Mouse (Mus musculus) lung, postnatal 14 days (tissue): ENCODE results near the gene Piezo1.

Experiments used
- DNase-seq: peaks from one replicate; pipeline ENCODE4 v3.0.0; 2021

Piezo1 gene

GRCm38 (mm10) chr8:122544138-122544537, 7.0 kb downstream of the Piezo1 start:
- DNase-seq: no peak

- DNase-seq: no peak
Observed at GRCm38 (mm10) chr8:122538310-122539076, 12.6 kb downstream of the Piezo1 start.

- no peak for DNase-seq
Observed at GRCm38 (mm10) chr8:122537812-122538211, 13.3 kb downstream of the Piezo1 start.

DNA sequence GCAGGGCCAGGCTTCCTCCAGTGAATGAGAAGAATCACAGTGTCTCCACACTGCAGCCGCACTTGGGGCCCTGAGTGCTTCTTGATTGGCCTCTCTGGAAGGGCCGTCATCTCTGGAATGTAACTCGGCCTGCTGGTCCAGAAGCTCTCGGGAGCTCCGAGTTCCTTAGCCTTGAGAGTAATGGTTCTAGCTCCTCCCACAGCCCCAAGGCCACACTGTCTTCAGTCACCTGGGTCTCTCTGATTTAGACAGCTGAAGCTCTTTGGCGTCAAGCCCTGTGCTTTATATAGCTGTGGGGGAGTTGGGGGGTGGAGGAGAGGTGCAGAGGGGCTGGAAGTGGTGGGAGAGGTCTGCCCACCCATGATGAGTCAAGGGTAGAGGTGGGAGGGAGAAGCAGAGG, 14.1 kb downstream of the Piezo1 start:
- peak; percentile 78 for DNase-seq

DNA sequence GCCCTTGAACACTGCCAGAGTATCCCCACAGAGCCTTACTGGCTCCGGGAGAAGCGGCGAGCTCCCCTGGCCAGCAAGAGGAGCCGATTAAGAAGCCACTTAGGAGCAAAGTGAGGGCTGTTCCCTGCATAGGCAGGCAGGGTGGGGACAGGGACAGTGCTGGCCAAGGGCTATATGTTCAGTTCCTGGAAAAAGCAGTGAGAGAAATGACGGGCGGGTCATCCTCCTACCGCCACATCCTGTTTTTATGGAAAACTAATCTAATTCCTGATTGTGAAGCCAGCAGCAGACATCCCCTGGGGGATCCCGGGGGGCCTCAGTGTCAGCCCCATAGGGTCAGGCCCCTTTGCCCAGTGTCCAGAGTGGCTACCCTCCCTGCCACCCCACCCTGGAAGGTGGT, 19.8 kb downstream of the Piezo1 start:
- DNase-seq: no peak

DNA sequence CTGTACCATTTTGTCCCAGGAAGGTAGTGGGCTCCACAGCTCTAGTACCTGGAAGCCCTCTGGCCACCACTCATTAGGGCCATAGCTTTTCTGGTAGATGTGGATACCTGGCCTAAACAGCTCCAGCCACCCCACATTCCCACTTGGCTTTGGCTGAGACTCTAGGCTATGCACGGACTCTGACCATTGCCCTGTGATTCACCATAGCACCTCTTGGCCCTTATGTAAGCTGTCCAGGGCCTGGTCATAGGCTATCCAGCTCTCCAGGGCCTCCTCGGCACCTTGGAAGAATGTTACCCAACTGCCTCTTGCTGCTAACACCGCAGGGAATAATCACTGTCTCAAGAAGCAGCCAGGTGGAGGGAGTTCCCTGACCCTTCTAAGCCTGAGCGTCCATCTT, 22.0 kb downstream of the Piezo1 start:
- DNase-seq: no peak

DNA sequence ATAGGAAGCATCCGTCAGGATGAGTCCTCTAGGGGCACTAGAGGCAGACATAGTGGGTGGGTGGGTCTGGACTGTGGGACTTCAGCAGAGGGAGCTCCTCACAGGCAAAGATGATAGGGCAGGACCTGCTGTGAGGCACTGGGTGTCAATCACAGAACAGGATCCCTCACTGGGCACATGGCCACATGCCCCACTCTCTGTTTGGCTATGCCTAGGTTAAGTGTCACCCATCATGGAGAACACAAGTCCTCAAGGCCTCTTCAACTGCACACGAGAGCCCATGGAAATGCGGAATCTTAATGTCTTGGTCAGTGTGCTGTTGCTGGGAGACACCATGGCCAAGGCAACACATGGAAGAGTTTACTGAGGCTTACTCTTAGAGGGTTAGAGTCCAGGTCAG, 23.2 kb downstream of the Piezo1 start:
- DNase-seq: no peak

DNA sequence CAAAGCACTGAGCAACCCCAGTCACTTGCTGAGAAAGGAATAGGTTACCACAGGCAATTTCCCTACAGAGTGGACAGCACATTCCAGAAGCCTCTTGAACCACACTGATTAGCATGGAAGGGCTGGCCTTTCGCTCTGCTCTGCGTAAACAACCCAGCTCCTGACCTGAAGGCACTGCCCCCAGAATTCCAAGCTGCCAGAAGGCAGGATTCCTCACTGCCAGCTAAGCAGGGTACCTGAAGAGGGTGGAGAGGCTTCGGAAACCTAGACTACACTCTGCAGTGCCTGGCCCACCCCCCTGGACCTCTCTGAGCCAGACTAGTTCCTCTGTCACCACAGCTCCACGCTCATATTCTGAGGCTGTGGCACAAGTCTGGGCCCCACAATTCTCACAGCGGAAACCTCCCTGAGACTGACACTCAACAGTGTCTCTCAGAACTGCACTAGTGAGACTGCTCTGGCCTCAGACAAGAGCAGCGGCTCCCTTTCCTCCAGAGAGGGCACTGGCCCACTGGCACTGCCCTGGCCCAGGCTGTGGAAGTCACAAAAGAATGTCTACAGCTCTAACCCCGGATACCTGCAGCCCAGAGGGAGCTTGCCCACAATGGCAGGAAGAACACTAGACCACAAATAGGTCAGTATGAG, 24.5 kb downstream of the Piezo1 start:
- peak; percentile 56 for DNase-seq

GRCm38 (mm10) chr8:122526084-122526483, 25.0 kb downstream of the Piezo1 start:
- no peak for DNase-seq

DNA sequence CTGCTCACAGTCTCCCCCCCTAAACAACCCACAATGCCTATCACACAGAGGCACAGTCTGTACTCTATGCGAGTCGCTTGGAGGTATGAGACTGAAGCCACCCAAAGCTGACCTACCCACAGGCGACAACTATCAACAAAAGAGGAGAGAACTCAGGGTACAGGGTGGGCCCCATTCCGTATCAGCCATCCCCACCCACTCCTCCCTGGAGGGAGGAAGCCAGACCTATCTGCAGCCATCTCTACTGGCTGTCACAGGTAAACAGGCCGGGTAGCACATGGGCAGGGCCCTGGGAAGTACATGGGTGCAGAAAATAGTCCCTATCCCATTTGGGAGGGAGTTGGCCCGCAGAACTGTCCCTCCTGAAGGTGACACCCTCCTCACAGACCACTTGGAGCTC, 26.1 kb downstream of the Piezo1 start:
- DNase-seq: no peak

DNA sequence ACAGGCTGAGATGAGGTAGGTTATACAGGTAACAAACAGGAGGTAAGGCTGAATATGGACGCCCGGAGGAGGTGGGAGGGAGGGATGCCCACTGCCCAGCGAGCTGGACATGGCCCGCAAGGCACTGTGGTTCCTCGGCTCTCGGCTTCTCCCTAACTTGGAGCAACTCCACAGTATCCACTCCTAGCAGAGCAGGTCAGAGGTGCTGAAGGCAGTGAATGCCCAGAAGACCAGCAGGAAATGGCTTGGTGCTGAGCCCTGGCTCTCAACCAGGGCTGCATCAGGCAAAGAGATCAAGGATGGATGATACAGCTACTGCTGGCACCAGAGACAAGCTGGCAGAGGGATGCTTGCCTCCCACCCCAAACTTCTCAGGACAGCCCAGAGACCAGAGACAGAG, 26.6 kb downstream of the Piezo1 start:
- DNase-seq: no peak

- no peak for DNase-seq
Observed at GRCm38 (mm10) chr8:122523652-122524360, 27.3 kb downstream of the Piezo1 start.

DNA sequence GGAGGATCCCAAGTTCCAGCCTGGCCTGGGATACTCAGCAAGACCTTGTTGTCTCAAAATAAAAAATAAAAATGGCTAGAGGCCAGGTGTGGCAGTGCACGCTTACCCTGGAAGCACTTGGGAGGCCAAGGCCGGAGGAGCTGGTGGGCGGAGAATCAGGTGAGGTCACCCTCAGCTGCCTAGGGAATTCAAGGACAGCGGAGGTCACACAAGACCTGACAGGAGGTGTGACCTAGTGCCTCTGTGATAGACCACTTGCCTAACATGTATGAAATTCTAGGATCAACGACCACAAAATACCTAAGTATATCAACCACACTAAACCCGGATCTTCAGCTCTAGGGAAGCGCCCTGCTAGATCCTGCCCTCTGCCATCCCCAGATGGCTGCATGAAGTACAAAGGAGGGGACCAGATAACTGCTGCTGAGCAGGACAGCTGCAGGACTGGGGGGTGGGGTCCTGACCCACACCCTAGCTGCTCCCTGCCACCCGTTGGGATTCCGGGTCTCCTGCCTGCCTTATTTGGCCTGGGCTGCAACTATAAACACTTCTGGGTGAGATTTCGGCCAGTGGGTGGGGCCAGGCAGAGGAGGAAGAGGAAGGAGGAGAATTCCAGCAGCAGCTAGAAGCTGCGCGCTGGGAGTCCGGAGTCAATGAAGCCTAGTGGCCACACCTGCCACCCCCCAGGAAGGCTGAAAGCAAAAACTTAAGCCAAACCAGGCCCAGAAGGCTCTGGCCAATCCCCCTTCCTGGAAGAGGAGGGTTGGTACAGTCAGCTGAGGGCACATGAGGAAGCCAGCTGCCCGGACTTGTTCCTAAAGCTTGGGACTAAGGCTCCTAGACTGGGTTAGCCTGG, 28.1 kb downstream of the Piezo1 start:
- DNase-seq: peak; percentile 75

DNA sequence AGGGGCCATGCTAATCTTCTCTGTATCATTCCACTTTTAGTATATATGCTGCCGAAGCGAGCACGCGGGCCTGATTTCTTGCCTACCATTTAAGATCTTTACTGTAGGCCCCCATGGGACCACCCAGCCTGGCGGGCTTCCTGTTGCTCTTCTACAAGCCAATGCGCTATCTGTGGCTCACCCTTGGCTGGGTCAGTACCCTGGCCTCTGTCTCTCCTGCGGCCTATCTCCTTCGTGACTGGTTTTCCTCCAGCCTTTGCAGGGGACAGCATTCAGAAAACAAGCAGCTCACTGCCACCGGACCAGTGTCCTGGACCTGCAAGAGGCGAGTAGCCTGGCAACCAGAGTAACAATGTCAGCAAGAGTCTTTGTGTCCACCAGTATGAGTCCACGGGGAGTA, 30.5 kb downstream of the Piezo1 start:
- DNase-seq: no peak

DNA sequence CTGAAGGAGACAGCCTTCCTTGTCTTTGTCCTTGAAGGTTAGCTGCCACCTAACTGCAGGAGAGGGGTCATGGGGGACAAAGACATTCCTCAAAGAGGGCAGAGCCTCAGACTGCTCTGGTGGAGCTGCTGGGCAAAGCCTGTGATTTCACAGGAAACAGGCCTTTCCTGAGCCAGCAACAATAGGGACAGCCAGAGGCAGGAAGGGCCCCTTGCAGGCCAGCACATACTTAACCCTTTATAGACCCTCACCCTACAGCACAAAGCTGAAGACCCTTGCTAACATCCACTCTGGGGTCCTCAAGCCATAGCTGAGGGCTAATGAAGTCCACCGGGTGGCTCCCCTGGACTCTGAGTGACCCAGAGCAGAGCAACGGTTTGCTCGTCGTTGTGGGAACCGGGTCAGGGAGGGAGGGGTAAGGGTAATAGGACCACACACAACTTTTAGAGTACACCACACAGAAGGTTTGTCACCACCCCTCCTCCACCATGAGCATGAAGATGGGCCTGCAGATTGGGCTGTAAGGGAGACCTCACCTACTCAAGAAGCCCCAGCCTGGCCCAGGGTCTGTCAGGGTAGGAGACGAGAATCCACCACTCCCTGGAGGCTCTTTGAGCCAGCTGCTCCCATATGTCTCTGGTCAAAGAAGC, 33.5 kb downstream of the Piezo1 start:
- peak; percentile 58 for DNase-seq

DNA sequence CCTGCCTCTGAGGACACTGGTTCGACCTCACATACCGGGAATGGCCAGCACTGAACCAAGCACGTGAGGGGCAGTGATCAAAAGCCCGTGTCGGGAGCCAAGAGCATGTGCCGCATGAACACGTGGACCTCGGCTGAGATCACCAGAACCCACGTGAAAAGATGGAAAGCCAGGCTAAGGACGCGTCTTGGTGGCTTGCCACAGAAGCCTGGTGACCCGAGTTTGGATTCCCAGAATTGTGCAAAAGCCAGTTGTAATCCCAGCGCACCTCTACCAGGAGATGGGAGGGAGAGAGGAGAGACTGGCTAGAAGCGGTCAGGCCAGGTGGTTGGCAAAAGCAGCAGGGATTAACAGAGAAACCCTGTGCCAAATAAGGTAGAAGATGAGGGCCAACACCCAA, 35.4 kb downstream of the Piezo1 start:
- DNase-seq: no peak

DNA sequence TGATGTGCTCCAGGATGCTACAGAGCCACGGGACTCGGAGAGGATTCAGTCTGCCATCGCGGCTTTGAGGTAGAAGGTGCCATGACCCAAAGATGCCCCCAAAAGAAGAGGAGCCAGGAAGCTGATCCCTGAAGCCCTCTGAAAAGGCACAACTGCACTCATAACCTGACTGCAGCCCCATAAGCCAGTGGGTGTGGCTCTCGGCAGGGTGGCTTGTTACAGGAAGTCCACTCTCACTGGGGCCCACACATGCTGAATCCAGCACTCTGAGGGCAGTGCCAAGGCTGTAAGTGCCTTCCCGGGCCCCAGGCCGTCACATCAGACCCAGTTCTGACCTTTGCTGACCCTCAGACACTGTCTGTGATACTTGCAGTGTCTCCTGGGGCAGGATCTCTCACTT, 38.7 kb downstream of the Piezo1 start:
- no peak for DNase-seq

GRCm38 (mm10) chr8:122511552-122511951, 39.6 kb downstream of the Piezo1 start:
- peak; percentile 34 for DNase-seq

DNA sequence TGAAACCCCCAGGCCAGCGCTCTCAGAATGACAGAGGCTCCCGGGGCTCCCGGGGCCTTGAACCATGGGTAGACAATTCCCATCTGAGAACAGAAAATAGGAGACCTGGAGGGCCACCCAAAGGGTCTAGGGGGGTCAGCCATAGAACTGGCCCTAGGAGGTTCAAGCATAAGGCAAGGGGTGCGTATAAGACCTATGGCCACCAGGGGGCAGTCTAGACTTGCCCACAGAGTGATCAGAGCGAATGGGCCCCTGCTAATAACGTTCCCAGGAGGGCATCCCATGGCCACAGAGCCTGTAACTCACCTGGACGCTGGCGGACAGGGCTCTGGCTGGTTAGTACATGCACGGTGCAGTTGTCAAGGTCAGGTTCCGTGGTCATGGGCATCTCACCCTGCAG, 50.3 kb downstream of the Piezo1 start:
- DNase-seq: peak; percentile 88

GRCm38 (mm10) chr8:122497912-122498311, 53.2 kb downstream of the Piezo1 start:
- DNase-seq: no peak

- DNase-seq: no peak
Observed at GRCm38 (mm10) chr8:122497016-122497734, 54.0 kb downstream of the Piezo1 start.

DNA sequence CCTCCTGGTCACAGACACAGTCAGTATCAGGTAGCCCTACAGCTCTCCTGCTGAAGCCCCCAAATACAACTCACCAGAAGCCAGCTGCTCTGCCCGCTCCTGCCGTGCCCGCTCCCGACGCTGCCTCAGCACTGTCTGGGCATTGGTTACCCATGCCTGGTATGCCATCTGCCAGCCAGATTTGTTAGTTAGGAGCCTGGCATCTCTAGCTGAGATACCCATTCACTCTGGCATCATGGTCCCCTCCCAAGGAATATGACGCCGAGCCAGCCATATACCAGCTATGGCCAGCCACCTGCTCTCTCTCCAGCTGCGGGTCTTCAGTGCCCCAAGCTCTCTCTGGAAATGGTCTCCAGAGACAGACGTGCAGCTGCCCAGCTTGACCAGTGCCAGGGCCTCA, 62.7 kb downstream of the Piezo1 start:
- no peak for DNase-seq
